Mouse (Mus musculus) cerebellum, adult 11 months (tissue): ENCODE results near the gene Pde1c.

Experiments used
- DNase-seq: peaks from one replicate; pipeline ENCODE4 v3.0.0; 2022

Pde1c gene

DNA sequence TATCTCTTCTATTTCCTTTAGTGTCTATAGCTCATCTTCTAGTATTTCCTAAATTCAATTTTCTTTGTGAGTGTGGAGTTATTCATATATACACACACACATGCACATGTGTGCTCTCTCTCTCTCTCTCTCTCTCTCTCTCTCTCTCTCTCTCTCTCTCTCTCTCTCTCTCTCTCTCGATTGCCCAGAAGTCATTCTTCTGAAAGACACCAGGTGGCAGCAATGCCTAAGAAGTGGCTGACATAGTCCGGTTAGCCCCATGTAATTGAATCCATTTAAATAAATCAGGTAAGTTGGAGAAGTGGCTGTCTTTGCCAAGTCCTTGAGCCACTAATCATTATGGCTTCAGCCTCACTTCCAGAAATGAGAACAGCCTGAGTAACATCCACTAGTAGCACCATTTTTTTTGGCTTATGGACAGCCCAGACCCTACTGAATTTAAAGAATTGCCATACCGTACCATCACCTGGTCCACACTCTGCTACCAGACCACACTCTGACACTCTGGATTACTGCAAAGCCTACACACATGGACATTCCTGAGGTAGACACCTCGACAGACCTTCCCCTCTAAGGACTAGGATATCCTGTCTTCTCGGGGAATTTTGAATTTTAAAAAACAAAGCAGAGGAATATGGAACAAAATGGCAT is 502.1 kb downstream of the Pde1c start:
- peak; percentile 38 for DNase-seq

- DNase-seq, result no peak
These were observed 505.2 kb downstream of the Pde1c start for GRCm38 (mm10) chr6:56063736-56064135.

GRCm38 (mm10) chr6:56049104-56049503 is 519.8 kb downstream of the Pde1c start:
- DNase-seq, result peak; percentile 7

DNA sequence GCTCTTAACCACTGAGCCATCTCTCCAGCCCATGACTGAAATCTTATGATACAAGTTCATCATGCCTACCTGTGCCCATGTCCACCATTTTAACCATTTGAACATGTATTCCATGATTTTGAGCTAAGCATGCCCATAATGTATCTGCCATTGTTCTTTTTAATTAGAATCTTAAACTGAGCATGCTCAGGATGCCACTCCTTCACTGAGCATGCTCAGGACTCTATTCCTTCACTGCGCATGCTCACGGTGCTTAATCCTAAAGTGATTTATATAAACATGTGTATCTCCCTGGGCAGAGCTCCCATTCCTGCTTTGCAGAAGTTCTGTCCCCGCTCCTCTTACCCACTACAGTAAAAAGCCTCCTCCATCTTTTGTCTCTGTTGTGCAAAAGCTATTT is 520.3 kb downstream of the Pde1c start:
- no peak for DNase-seq

DNA sequence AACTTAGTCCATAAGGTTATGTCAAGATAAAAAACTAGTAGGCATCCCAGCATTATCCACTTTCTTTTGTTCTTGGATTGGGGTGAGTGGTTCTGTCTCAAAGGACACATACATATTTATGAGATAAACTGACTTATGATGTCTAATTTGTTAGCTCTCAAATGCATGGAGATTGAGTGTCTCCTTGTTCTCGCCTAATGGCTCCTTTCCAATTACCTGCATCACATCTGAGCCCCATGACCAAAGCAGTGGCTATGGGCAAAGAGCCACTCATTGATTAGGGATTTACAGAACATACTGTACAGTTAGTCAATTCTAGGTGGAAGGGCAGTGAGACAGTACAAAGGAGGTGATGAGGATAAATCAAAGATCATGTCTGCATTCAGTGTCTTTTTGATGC is 524.2 kb downstream of the Pde1c start:
- no peak for DNase-seq

DNA sequence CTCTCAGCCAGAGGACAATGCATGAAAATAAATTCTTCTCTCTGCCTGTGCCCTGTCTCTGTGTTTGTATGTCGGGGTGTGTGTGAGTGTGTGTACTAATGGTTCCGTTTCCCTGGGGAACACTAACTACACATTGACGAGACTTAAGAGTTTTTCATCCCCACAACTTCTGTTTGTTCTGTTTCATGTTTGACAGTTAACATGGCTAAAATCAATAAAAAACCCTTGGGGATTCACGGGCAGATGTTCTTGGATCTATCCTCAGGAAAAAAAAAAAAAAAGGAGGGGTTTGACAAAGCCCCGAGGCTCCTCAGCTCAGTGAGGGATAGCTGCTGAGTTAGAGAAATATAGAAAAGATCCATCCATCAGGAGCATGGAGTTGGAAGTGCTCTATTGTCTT is 524.6 kb downstream of the Pde1c start:
- no peak for DNase-seq

DNA sequence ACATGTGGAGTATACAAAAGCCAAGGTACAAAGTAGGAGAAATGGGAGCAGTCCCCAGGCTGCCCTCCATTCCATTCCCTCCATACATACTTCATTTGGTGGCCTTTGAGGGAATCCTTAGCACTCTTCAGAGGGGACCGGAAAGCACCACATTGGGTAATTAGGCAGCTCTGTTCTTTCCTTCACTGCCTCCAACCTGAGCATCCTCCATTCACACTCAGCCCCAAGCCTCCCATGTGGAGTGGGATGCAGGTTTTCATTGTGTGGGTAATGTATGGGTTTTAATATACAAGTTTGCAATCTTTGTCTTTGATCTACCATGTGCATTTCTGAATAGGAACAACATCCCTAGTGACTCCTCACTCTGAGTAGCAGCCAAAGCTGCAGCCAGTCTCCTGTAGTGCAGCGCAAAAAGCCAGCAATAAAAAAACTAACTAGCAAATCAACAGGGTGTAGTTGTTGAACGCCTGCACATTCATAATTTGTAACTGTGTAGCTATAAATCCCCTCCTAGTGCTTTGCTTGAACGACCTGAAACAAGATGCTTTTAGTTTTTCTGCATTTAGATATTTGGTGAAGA is 529.3 kb downstream of the Pde1c start:
- no peak for DNase-seq

GRCm38 (mm10) chr6:56035054-56035453 is 533.8 kb downstream of the Pde1c start:
- no peak for DNase-seq

DNA sequence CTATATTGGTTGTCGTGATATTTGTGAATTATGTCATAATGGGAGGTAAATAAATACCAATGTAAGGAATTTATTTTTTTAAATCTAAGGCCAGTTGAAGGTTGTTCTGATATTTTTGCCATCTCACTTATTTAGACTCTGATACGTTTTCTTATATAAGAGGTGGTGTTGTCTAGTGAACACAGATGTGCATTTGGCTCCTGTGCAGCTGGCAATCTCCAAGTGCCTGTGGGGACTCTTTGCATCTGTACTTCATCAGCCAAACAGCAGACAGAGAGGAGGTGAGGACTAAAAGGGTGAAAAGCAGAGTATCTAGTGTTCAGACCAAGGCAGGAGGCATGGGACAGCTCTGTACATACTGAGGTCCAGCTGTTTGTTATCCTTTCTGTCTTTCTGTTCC is 536.7 kb downstream of the Pde1c start:
- no peak for DNase-seq

- no peak for DNase-seq
These were observed 538.9 kb downstream of the Pde1c start for GRCm38 (mm10) chr6:56029986-56030385.

DNA sequence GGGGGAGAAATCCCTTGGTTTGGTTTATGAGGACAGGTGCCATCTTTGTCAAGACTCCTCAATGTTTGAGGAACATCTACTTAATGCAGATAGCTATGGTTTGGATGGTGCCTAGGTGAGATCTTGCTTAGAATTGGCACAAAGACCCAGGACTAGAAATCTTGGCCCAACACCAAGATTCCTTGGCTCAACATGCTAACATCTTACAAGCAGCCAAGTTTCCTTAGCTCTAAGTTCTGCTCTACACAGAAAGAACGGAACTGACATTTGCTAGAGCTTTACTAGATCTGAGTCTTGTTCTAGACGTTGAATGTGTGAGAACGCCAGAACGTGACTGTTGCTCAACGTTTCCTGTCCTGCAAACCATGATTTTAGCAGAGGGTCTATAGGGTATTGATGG is 540.9 kb downstream of the Pde1c start:
- DNase-seq, result no peak

DNA sequence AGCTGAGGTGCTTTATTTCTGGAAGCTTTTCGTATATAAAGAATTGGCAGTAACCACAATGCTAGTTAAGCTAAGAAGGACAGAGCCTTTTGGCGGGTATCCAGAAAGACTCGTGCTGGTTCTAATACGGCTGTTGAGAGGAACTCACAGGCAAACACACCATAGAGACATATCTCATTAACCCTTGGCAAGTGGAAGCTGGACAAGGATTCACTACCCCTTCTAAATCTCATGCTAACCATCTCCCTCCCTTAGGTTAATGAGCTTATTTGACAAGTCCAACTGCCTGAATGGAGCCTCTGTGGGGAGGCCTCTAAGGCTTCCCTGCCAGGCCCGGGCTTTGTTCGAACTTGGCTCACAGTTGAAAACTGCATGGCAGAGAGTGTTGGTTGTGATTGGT is 541.6 kb downstream of the Pde1c start:
- no peak for DNase-seq

DNA sequence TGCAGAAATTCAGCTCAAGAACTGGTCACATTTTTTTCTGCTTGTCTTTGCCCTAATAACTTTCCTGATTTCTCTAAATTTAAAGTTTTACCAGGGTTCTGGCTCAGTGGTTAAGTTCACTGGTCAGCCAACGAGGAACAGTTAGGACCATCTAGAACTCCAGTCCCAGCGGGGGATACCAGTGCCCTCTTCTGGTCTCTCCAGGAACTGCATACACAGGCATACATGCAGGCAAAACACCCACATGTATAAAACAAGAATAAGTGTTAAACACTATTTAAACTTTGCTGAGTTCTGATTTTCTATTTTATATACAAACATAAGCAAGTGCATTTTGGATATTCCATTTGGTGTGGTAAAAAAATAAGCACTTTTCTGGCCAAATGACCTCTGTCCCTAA is 543.4 kb downstream of the Pde1c start:
- no peak for DNase-seq
